Mouse (Mus musculus): ENCODE data around the gene Syt1.

The Syt1 gene

GRCm38 (mm10) chr10:108652831-108653230 lies 358.0 kb downstream of the Syt1 start:
- DNase-seq (ENCODE audit: low read depth, low spot score): no peak

DNA sequence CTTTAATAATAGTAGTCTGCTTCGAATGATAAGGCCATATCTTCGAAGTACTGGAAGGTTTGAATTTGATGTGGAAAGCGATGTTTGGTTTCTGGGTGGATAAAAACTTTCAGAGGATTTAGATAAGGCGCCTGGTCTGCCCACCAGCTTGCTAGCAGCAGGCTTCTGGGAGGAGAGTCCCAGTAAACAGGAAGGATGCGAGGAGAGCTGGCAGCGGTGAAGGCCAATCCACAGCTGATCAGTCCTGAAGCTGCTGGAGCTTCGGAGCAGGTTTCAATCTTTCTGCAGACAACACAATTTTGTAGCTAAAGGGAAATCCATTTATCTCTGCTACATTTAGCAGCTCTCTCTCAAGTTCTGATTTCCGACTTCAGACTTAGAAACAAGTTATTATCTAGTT lies 358.7 kb downstream of the Syt1 start:
- DNase-seq (ENCODE audit: low read depth, low spot score): no peak

DNA sequence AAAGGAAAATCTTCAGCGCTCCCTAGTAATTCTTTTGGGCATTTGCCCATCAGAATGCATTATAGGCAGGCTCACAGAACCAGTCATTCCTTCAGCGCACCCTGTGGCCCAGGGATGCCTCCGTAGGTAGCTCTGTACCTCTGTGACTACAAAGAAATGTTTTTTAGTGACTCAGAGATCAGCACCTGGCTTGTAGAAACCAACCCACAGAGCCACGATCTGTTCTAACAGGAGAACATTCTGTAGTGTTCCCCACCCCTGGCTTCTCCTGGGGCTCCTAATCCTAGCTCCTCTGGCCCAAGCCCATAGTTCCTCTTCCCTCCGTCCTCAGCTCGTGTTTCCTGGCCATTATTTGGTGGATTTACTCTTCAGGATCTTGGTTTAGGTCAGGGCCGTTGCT lies 361.6 kb downstream of the Syt1 start:
- DNase-seq (ENCODE audit: low read depth, low spot score): no peak

DNA sequence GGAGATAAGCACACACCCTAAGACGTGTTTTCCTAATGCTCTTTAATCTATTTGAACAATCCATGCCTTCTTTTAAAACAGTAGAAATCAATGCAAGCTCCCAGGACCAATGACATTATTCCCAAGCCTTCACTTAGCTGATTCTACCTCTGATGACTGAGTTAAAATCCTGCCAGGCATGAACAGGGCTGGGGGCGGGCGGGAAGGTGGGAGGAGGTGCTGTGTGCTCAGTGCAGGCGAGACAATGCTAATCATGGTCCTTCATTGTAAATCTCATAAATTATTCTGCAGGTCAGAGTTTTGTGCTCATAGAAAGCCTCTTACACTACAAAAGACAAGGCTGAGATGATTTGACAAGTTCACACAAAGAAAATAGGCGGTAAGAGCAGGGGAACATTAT lies 366.9 kb downstream of the Syt1 start:
- DNase-seq (ENCODE audit: low read depth, low spot score): no peak

DNA sequence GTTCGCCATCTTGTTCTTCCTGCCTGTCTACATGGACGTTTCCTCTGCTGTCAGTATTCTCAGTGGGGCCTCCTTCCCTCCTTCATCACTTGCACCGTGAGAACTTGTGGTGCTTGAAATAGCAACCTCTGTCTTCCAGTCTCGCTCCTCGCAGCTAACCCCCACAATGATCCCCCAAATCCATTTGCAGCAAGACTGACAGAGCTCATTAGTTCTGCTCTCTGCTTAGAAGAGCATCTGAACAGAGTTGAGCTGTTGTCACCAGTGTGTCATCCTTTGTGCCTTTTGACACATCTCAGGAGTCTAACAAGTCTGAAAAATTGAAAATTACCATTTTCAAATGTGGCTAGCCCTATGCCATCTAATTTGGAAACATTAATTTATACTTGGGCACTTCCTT lies 372.7 kb downstream of the Syt1 start:
- DNase-seq (ENCODE audit: low read depth, low spot score): no peak

DNA sequence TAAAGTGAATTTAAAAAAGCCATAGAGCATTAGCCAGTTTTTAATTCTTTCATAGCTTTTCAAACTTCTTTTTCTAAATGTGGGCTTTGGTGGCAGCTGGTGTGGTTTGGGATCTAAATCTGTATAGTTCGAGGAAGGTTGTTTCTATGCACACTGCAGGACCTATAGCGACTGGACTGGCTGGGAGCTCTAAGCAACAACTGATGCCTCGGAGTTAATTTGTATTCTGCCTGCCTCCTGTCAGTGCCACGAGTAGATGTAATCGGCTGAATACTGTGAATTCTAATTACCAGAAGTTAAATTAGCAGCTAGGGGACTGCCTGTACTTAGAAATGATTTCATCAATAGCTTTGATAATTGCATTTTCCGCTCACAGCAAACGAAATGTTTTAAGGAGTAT lies 374.7 kb downstream of the Syt1 start:
- DNase-seq (ENCODE audit: low read depth, low spot score): no peak

DNA sequence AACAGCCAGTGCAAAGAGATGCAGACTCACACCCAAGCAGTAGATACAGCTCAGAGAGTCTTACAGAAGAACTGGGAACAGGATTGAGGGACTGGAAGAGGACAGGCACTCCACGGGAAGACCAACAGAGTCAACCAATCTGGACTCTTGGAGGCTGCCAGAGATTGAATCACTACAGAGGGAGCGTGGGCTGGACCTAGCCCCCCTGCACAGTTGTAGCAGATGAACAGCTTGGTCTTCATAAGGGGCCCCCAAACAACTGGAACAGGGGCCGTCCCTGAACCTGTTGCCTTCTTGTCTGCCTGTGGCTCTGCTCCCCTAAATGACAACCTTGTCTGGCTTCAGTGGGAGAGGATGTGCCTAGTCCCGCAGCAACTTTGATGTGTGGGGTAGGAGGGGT lies 375.2 kb downstream of the Syt1 start:
- DNase-seq (ENCODE audit: low read depth, low spot score): no peak

DNA sequence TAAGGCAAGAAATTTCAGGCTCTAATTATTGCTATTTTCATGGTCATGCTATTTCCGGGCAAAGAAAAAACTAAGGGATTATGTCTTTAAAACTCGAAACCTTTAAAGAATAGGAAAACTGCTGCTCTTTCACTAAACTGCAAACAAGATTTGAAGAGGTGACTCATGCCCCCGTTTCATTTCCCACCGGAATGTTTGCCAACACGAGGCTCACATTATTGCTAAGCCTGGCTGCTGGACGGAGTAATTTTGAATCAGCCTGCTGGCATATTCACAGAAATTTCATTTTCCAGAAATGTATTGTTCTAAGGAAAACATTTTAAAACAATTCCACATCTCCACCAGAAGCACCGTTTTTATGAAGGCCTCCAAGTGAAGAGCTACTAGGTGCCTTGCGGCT lies 379.9 kb downstream of the Syt1 start:
- DNase-seq (ENCODE audit: low read depth, low spot score): no peak

DNA sequence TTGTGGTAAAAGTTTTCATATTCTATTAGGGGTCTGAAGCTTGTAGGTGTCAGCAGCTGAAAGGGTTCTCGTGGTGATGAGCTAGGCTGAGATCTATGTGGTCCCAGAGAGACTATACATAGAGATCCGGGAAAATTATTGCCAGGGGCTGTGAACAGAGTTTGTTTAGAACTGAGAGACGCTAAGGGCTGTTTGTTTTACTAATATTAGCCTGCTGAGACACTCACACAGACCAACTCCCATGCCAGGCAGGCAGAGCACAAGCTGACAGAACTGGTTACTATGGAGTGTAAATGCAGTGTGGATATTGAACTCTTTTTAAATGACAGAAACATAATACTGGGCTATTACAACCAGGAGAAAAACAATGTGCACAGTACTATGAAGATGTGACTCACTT lies 384.4 kb downstream of the Syt1 start:
- DNase-seq (ENCODE audit: low read depth, low spot score): no peak

- DNase-seq (ENCODE audit: low read depth, low spot score): no peak
Measured at GRCm38 (mm10) chr10:108623002-108623401, 387.8 kb downstream of the Syt1 start.

GRCm38 (mm10) chr10:108619861-108620260 lies 390.9 kb downstream of the Syt1 start:
- no peak for DNase-seq (ENCODE audit: low read depth, low spot score)

- DNase-seq (ENCODE audit: low read depth, low spot score): no peak
Measured at GRCm38 (mm10) chr10:108619217-108619616, 391.6 kb downstream of the Syt1 start.

GRCm38 (mm10) chr10:108610057-108610644 lies 400.6 kb downstream of the Syt1 start:
- peak; percentile 9 for DNase-seq (ENCODE audit: low read depth, low spot score)

- no peak for DNase-seq (ENCODE audit: low read depth, low spot score)
Measured at GRCm38 (mm10) chr10:108601672-108602412, 408.9 kb downstream of the Syt1 start.

DNA sequence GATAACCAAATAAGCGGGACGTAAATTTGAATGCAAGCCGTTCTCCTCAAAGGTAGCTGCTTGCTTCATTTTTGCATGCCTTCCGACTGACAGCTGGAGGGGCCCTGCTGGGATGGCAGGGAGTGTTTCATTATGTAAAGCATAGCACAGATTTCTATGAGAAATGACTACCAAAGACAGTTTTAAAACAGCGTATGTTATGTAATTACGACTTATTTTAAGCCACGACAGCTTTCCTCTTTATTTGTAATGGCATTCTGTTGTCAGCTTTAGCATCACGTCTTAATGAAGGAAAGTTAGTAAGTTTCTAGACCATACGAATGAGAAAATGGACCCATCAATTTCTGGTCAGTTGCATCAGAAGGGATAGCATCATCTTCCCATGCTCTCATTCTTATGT lies 410.1 kb downstream of the Syt1 start:
- DNase-seq (ENCODE audit: low read depth, low spot score): no peak

DNA sequence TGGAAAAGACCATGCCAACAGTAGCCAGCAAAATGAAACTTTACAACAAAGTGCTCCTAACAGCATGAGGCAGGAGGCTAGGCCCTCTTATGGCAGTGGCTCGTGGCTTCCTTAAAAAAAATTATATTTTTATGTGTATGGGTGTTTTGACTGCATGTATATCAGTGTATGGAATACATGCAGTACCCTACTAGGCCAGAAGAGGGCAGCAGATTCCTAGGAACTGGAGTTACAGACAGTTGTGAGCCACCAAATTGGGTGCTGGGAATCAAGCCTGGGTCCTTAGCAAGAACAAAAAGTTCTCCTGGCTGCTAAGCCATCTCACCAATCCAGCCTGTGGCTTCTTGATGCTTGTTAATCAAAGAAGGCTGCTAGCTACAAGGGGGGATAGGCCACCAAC lies 413.4 kb downstream of the Syt1 start:
- DNase-seq (ENCODE audit: low read depth, low spot score): no peak

- DNase-seq (ENCODE audit: low read depth, low spot score): no peak
Measured at GRCm38 (mm10) chr10:108596162-108596927, 414.4 kb downstream of the Syt1 start.

DNA sequence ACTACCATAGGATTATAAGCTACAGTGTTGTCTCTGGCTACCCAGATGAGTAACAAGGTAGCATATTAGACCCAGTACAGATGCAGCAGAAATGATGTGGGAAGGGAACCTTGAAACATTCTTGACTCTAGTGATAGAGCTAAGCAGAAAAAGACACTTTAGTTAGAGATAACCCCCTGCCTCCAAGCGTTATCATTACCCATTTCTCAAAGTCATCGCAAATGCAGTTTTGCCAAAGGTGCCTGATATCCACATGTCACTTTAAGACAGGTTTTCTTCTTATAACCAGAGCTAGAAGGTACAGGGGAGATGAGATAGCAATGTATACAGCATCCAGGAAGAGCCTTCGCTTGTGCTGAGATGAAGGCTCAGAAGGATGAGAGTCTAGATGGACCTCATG lies 421.4 kb downstream of the Syt1 start:
- no peak for DNase-seq (ENCODE audit: low read depth, low spot score)

GRCm38 (mm10) chr10:108588924-108589323 lies 421.9 kb downstream of the Syt1 start:
- DNase-seq (ENCODE audit: low read depth, low spot score): no peak

GRCm38 (mm10) chr10:108583694-108584093 lies 427.1 kb downstream of the Syt1 start:
- no peak for DNase-seq (ENCODE audit: low read depth, low spot score)

GRCm38 (mm10) chr10:108582397-108582730 lies 428.4 kb downstream of the Syt1 start:
- no peak for DNase-seq (ENCODE audit: low read depth, low spot score)

- no peak for DNase-seq (ENCODE audit: low read depth, low spot score)
Measured at GRCm38 (mm10) chr10:108581555-108582396, 429.0 kb downstream of the Syt1 start.

Measured in WW6 (cell line).